Mouse (Mus musculus) olfactory bulb, adult 2 months (tissue): ENCODE measurements around the gene Iqsec1.

ENCODE experiments used
- CTCF ChIP-seq: fragments of 200-500 bp; IDR thresholded peaks from 2 replicates; pipeline ENCODE4 v1.5.1; 2012; ENCODE audit warnings: low read depth, mild to moderate bottlenecking, low read length, moderate library complexity; ENCODE audit not compliant: insufficient read depth
- POLR2A ChIP-seq: fragments of 200-500 bp; IDR thresholded peaks from 2 replicates; pipeline ENCODE4 v1.6.1; 2012; ENCODE audit warnings: mild to moderate bottlenecking, low read depth, low read length, moderate library complexity; ENCODE audit not compliant: insufficient read depth

DNA sequence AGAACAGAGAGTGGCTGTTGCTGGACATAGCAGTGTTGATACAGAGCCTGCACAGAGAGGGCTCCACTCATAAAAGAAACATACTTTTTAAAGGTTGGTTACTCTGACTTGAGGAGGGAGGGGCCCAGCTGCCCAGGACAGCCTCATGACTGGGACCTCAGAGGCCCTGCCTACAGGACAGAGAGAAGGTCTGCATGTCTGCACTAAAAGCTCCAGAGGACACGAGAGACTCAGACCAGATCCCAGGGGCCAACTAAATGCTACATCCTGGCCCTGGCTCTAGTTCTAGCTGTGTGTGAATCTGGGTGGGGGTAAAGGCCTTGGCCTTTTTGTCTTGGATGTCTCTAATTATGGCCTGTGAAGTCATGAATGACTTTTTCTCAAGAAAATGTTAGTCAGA, 288.4 kb downstream of the Iqsec1 start:
- TF ChIP-seq CTCF (no peak), POLR2A (no peak)
